Comparison of ENCODE assay signal across 8 mouse cellular contexts in genomic region chr4:53217608-53218290, GRCm38 (mm10). TPM values are rescaled to one million over a fixed set of nuclear protein-coding genes. Genes with fewer than 3 reads are reported as not detected.
DNase-seq lines count a peak whose midpoint lies in the region; ATAC-seq and TF ChIP-seq lines count a peak whose summit lies in the region.

No protein-coding gene starts in this region.

- DNase-seq in cerebellum, adult 11-12 months, result peak; percentile 67
- peak; percentile 46 to 61 for DNase-seq in layer of hippocampus, adult 8-10 months (ENCODE audit: low spot score in 2 of 2)
- peak; percentile 83 for DNase-seq in testis, postnatal 14 days (ENCODE audit: low spot score)

- no peaks in the 10 kb centered on the region for H3K36me3 ChIP-seq in lung, embryonic 15.5 days

- H3K9ac ChIP-seq in lung, embryonic 15.5 days, result peak overlapping the region; percentile 42

- peak overlapping the region; percentile 73 for H3K27ac ChIP-seq in lung, embryonic 15.5 days
- H3K27ac ChIP-seq in olfactory bulb, adult 2 months (ENCODE audit: insufficient read depth, low read depth, low read length), result peak overlapping the region; percentile 80

- peak overlapping the region; percentile 54 for H3K4me3 ChIP-seq in lung, embryonic 15.5 days
- peak overlapping the region; percentile 52 for H3K4me3 ChIP-seq in olfactory bulb, adult 2 months (ENCODE audit: insufficient read depth, low read depth, low read length)

- WGBS in lung, embryonic 15.5 days, result under 1% methylated on average over 38 of the region's 38 CpGs
- under 1% methylated on average over 38 of the region's 38 CpGs for WGBS in olfactory bulb, adult 2 months

- H3K4me2 ChIP-seq in lung, embryonic 15.5 days, result peak overlapping the region; percentile 97

- peaks cover 28% of the 10 kb centered on the region for H3K4me1 ChIP-seq in lung, embryonic 15.5 days
- H3K4me1 ChIP-seq in olfactory bulb, adult 2 months (ENCODE audit: control insufficient read depth, insufficient read depth, low read length), result peaks cover 19% of the 10 kb centered on the region

- no peaks in the 10 kb centered on the region for H3K9me3 ChIP-seq in lung, embryonic 15.5 days

- peak; percentile 55; the same call in 1 of the 2 replicates for TF ChIP-seq POLR2A in olfactory bulb, adult 2 months (IDR thresholded peaks at IDR 0.05; ENCODE audit: insufficient read depth, low read depth, low read length)

- TF ChIP-seq CTCF in olfactory bulb, adult 2 months (IDR thresholded peaks at IDR 0.05; ENCODE audit: insufficient read depth, low read depth, low read length), result no peak

- no peaks in the 10 kb centered on the region for H3K27me3 ChIP-seq in lung, embryonic 15.5 days

- peak; percentile 92 for ATAC-seq in CD4-positive, CD25-positive, alpha-beta regulatory T cell, adult 4 months
- peak; percentile 89 for ATAC-seq in frontal cortex, adult (ENCODE audit: low TSS enrichment)
- peak; percentile 90 to 93 for ATAC-seq in hematopoietic stem cell, adult 5-6 weeks (replicated peaks in 1 of 2; ENCODE audit: insufficient read depth in 1 of 2, low FRiP score in 2 of 2, low TSS enrichment in 1 of 2, low read depth in 1 of 2, poor library complexity in 2 of 2, severe bottlenecking in 2 of 2)
- peak; percentile 91 for ATAC-seq in lung, embryonic 15.5 days (ENCODE audit: borderline replicate concordance, extremely low read depth, low FRiP score, low TSS enrichment)

RNA-seq across cellular contexts. Expression of gene Abca1, which starts 58.1 kb away (rescaled TPM):
- polyA plus RNA-seq in CD4-positive, CD25-positive, alpha-beta regulatory T cell, adult 4 months (2017; shearing (Covaris generic)), result 1 to 10 TPM; 2.8 to 4.6 TPM
- 14.6 and 22.5 TPM in 2 replicates for total RNA-seq in hematopoietic stem cell, adult 5-6 weeks (2017)
- 10 to 100 TPM; 23.5 to 37.9 (median 28.2) TPM for total RNA-seq in layer of hippocampus, adult 8-10 months (2022)
- polyA plus RNA-seq in lung, embryonic 15.5 days (2015; fragmentation: Nextera tagmentation; extraction: Ambion mirVana), result 9.1 and 9.3 TPM in 2 replicates
- polyA plus RNA-seq in olfactory bulb, adult 2 months (2012; ENCODE audit: insufficient read depth, insufficient read length, low replicate concordance, missing spikeins), result 44.5 and 149 TPM in 2 replicates

Comparison
In these comparisons a context has a peak if more than half of its experiments do, and no peak if none do; other contexts are left out.
1. Peak in every context shown above with its lines: DNase-seq, ATAC-seq, H3K4me3 ChIP-seq and H3K27ac ChIP-seq.